Mouse (Mus musculus): ENCODE measurements at regions not wholly inside any gene's neighbourhood (a gene's known extent, or its start where the extent isn't known, plus 50 kb on each side); places are given as distances from the start of the nearest gene placed in this dataset.

DNA sequence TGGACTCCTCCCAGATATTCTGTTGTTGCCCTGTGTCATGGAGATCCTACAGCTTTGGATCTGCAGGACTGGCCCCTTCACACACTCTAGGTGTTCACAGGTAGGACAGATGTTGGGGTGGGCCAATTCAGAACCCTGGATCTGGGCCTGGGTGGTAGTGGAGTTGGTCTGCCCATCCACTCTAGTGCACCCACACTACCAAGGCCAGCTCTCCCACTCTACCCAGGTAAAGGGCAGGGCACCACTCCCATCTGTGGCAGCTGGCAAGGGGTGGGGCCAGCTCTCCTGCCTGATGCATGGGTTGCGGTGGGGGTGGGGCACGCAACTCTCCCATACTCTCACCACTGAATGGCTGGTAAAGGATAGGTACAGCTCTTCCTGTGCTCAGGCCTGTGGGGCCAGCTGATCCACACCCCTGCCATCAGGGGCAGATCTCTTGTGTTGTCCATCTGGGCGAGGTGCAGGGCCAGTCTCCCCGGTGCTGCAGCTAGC, 76.5 kb downstream of the Gja1 start:
- CTCF ChIA-PET = no interaction called here

DNA sequence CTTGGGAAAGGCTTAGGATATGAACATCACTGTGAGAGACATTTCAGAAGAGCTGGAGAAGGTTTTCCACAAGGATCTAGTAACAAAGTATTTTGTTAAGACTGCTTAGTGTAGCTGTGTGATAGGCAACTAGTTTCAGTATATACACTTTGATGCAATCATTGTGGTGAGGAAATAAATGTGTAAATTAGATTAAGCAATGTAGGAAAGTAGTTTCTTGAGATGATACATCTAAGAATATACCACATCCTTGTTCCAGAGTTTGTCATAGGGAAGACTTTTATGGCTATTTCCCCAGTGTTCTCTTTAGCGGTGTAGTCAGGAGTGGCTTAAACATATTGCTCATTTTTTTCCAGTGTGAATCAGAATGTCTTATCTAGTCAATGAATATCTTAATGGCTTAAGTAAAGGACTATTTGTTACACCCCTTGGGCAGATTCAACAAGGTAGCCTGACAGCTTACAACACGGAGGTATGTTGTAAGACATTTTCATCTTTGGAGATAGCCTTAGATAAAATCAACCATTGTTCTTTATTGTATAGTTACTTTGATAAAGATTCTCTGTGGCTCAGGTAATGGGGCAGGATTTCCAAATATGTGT, 78.8 kb downstream of the Gja1 start:
- CTCF ChIA-PET = no interaction called here

DNA sequence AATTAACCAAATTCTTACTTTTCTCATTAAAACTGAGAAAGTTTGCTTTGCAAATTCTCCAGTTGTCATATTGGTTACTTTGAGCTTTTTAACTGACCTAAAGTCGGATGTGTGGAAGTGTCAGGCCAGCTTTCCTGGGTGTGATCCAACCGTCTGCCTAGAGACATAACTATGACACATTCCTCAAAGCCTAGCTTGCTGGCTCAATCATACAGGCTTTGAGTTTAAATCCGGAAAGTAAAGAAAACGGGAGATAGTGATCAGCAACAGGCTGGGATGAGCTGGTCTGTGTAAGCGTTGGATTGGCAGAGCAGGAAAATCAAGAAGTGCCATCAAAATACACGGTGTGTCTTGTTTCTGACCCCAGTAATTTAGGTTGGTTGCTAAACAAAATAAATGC, 91.4 kb downstream of the Gja1 start:
- CTCF ChIA-PET = no interaction called here

DNA sequence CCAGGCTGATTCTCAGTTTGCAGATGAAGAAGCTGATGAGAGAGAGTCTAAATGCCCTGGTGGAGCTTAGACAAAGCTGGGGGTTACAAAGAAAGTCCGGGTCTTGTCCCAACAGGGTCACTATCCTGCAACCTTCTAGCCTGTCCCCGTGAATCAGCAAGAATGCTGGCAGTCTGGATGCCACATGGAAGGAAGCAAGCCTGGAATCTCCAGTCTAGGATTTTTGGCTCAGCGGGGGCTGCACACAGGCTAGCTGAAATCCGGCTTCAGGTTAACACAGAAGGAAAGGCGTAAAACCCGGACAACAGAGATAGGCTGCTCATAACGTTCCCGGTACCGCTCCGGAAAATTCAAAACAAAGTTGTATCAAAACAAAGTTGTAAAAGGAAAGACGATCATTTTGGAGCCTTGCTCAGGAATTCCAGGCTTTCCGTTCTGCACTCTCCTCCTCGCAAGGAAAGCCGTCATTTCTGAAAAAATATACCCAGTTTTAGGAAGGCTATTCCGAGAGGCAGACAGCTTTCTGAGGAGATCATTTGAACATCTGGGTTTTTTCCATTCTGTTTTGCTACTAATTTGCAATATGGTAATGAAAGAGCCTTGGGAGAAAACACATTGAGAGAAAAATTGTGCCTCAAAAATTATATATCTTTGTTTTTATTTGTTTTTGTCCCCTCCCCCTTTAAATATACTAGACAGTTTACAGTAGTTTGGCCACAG, 92.0 kb downstream of the Gja1 start:
- CTCF ChIA-PET = no interaction called here

DNA sequence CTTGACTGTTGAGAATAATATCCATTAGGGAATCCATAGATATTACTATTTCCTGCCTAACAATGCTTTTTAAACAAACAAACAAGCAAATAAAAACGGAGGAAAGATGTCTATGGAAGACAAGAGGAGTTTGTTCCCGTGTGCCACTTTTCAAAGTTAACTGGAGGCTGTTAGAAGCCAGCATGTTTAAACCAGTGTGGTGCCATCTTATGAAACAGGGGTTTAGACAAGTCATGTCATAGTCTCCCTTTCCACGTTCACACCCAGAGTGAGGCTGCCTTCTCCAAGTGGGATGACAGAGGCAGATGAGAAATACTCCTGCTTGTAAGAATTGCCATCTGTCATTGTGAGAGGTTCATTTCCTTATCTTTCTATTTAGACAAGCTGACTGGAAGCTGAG, 92.8 kb downstream of the Gja1 start:
- CTCF ChIA-PET = no interaction called here

DNA sequence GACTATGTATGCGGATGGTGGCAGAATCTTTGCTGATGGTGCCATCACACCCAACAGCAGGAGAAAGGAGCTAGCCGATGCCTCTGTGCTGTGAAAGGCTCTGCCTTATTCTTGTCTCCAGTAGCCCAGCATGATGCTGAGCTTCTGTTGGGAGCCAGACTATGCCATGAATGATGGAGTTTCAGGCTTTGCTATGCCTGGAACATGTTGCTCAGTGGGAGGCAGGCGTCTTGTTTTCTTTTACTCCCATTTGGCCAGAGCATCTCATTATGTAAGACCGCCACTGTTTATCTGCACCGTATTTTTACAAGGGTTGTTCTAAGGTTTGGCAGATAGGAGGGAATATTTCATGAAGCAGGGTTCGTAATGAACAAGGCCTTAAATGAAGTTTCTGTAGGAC, 97.8 kb downstream of the Gja1 start:
- CTCF ChIA-PET = no interaction called here

DNA sequence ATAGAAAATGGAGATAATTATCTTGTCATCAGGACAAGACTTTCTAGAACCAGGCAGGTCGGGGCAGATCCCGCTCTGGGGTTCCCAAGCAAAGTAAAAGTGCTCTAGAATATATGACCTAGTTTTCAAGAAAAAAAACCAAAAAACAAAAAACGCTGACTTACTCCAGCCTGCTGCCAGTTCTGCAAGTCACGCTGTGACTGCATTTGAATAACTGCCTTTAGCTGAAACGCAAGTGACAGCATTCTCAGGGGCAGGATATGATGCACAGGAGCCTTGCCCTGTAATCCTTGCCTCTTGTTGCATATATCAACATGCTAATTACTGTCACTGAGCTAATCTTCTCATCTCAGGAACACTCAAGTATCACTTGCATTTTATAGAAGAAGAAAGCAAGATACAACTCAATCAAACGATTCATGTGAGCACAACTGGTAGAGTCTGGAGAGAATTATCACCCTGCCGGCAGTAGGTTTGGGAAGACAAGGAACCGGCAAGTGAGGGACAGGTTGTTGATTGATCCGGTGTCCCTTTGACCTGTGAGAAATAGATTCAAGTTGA, 105.1 kb downstream of the Gja1 start:
- CTCF ChIA-PET = no interaction called here

DNA sequence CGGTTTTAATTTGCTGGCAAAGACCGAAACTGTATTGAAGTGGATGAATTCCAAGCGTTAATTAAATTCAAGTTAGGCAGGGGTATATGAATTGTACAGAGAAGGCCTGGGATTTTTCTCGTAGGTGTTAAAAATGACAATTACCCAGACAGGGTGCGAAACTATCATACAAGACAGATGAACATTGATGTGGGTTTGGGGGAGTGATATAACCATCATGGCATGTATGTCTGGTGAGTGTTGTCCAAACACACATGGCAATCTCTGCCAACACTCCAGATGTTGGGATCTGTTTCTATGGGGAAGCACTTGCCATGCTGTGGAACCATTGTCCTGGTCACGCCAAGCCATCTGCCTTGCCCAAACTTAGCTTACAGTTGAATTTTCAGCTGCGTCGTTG, 107.8 kb downstream of the Gja1 start:
- CTCF ChIA-PET = no interaction called here

DNA sequence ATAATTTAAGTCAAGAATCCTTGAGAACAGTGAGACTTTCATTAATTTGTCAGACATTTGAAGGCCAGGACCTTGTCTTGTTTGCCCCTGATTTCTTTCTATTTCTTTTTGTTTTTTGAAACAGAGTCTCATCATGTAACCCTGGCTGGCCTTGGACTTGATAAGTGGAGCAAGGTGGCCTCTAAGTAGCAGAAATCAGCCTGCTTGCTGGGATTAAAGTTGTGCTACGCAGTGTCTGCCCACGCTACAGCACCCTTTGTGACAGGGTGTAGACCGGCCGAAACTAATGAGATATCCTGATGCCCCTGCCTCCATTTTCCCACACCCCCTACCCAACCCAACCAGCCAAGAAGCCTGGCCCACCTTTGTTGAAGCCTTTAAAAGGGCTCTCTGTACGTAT, 108.6 kb downstream of the Gja1 start:
- CTCF ChIA-PET = no interaction called here

DNA sequence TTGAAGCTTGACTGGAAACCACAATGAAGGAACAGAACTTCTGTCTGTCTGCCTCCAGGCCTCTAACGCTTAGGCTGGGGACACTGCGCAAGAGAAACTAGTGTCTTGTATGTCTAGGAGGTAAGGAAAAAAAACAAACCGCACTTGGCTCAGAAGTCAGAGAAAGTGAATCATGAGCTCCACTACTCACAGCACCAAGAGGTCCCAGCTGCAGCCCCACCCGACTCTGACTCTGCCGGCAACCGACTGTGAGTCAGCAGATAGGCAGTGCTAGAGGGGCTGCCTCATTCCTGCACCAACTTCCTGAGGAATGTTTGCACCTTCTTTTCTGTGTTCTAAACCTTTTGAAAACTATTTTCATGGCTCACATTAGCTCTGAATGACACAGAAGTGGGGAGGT, 109.5 kb downstream of the Gja1 start:
- CTCF ChIA-PET = no interaction called here

DNA sequence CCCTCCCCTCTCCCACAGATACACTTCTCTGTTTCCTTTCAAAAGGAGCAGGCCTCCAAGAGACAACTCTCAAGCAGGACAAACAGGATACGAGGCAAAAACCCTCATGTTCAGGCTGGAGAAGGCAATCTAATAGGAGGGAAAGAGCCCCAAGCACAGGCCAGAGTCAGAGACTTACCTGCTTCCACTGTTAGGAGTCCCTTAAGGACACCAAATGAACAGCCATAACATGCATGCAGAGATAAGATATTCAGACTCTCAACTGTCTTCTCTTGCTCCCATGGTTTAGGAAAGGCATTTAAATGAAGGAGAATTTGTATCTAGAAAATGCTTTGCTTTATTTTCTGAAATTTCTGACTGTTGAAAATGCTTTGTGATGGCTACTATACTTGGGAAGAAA, 116.3 kb downstream of the Gja1 start:
- CTCF ChIA-PET = no interaction called here

DNA sequence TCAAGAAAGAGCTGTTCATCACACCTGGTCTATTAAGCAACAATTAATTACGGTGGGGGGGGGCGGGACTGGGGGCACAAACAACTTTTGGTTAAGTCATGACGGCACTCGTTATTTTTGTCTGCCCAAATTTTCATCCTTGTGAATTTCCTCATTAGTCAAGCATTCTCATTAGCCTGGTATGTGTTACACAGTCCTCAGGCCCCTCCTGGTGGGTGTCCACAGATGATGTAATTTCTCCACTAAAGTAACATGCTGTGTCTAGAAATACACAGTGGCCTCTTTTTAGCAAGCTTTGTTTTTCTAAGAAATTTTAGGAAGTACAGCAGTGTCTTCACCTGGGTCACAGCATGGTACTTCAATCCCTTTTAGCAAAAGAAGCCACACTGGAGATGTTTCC, 118.2 kb downstream of the Gja1 start:
- CTCF ChIA-PET = no interaction called here

DNA sequence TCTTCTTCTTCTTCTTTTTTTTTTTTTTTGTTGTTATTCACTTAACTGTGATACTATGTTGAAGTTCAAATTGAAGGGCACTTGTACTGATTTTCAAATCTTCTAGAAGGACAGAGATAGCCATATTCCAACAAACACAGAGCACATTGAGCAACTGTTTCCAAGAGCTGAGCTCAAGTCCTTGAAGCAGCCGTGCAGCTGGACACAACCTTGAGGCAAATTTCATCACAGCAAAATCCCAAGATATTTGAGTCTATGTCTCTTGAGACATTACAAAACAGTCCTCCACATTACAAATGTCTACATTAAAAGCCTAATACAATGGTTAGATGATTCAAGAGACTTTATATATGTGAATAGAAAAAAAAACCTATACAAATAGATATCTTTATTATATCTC, 141.9 kb downstream of the Gja1 start:
- CTCF ChIA-PET = no interaction called here

DNA sequence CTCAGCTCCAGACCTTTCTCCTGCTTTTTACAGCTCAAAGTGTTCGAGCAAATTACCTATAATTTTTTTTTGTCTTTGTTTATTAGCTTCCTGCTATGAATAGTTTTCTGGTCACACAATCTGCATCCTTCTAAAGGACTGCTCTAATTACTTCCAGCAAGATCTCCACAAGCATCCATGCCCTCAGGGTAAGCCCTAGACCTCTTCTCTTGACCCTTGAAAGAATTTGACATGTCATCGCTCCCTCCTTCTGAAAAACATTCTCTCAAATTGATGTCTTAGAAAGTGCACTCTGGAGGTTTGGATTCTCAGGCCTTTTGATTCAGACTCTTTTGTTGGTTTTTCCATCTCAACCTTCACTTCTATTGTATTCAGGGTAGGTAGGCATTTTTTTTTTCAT, 148.7 kb downstream of the Gja1 start:
- CTCF ChIA-PET = no interaction called here

DNA sequence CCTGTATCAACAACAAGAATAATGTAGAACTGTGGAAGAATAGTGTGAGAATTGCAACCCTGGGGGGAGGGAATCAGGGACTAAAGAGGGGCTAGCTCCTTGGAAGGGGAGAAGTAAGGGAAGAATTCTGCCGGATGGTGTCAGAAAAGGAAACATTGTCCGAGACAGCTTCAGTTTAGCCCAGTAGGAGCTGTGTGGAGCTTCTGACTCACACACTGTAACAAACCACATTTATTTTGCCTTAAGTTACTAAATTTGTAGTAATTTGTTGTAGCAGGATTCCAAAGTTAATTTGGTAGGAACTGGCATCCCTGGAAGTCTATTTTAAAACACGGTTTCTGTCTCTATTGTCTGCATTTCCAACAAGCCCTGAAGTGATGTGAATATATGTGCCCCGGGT, 160.0 kb downstream of the Gja1 start:
- CTCF ChIA-PET = no interaction called here

DNA sequence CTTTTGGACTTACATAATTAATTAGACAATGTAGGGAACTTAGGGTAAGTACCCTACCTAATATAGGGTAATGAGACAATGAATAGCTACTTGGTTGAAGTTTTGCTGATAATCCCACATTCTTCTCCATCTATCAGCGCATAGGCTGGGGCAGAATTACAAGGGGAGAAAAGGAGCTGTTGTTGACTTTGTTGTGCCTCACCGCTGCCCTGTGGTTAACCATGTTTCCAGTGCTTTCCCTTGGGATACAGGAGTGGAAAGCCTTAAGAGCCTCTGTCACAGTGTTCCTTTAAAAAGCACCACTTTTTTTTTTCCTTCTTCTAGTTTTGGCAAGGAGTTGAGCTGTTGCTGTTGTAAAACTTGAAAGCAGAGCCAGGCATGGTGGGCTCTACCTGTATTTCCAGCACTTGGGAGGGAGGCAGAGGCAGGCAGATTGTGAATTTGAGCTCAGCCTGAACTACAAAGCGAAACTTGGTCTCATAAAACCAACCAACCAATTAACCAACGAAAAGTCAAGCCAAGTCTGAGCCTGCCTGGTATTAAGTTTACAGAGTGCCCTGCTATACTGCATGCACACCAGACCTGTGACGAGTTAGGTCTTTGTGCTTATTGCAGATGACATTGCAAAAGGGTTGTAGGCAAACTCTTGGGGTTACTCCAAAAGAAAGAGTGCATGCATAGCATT, 162.8 kb downstream of the Gja1 start:
- CTCF ChIA-PET = no interaction called here

DNA sequence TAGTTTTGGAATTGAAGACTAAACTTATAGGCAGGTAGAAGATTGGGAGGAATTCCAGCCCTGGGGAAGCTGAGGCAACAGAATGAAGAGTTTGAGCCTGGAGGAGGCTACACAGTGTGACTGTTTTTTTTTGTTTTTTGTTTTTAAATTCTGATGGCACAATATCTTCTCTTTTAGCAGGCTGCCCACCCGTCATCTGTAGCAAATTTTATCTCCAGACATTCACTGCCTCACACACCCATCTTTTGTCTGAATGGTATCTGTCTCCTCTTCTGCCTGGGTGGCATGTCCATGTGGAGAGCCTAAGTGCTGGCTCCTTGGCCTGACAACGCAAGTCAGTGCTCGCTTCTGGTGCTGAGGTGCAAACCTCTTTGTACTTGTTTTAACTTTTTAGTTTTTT, 165.0 kb downstream of the Gja1 start:
- CTCF ChIA-PET = no interaction called here

DNA sequence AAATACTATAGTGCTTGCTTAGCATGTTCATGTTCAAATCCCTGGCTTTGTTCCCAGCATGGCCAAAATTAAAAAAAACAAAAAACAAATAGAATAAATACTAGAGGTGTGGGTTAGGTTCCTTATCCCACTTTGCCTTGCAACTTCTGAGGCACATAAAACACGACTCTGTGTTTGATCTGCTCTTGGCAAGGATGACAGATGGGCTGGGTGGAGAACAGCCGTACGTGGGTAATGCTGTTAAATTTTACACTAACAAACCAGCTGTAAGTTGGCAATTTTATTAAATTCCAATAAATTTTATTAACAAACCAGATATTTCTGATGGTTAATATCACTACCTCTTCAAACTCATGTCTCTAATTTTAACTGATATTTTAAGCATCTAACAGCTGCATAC, 168.9 kb downstream of the Gja1 start:
- CTCF ChIA-PET = no interaction called here

DNA sequence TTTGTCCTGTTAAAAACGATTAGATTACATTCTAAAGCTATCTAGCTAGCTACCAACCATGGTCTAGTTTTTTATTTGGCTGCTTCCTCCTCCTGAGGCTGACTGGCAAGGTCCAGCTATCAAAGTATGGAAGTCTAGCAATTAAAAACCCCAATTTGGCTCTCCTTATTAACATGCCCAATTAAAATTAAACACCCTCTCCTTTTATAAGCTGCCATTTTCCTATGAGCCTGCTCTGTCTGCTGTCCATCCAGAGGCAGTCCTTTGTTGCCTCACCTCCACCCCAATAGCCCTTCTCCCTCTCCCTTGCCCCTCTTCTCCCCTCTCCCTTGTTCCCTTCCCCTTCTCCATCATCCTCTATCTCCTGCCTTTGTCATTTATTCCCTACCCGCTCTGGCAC, 169.7 kb downstream of the Gja1 start:
- CTCF ChIA-PET = no interaction called here

DNA sequence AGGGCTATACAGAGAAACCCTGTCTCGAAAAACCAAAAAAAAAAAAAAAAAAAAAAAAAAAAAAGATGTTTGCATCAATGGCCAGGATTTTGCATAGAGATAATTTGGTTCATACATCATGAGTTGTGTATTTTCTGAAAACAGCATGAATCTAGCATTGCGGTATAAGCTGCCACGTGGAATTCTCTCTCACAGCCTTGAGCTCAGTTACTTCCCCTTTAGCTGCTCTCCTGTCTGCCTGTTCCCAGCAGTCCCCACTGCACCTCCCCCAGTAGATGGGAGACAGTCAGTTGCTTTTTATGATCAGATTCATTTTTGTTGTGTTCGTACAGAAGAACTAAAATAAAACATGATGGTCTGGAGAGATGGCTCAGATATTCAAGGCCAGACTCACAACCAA, 170.7 kb downstream of the Gja1 start:
- CTCF ChIA-PET = no interaction called here

DNA sequence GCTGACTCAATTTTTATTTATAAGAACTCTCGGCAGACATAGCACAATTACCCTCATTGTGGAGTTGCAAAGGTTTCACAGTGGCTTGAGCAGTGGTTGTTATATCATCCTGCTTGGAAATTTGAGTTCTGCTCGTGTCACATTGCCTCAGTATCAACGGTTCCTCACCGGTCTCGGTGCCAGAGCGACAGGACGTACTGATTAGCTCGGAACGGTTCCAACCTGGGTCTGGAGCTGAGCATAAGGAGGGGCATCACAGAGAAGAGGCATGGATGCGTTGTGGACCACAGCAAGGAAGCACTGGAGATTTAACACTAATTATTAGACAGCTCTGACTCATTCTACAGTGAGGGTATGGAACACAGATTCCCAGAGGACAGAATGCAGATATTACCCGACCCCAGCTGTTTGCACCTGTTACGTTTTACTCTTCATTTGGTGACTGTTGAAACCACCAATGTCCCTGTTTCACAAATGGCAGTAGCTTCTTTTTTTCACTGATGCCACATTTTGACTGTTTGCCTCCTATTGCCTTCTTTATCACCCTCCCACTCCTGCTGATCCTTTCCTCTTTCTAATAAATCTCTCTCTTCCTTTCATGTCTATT, 189.8 kb downstream of the Gja1 start:
- CTCF ChIA-PET = no interaction called here

DNA sequence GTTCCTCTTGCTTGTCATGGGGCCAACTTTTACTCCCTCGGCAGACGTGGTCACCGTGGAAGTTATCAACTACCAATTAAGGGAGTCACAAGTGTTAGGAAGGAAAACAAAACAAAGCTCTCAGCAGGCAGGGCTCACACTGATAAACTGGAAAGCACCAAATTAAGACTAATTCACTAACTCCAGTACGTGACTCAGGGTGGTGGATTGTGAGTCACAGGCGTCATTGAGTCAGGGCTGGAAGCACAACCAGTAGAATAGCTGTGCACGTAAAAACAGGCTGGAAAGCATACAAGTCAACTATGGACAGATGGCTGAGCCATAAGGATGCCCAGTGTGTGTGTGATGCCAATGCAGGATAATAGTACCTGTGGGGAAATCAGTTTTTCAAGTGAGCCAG, 204.9 kb downstream of the Gja1 start:
- CTCF ChIA-PET = no interaction called here

DNA sequence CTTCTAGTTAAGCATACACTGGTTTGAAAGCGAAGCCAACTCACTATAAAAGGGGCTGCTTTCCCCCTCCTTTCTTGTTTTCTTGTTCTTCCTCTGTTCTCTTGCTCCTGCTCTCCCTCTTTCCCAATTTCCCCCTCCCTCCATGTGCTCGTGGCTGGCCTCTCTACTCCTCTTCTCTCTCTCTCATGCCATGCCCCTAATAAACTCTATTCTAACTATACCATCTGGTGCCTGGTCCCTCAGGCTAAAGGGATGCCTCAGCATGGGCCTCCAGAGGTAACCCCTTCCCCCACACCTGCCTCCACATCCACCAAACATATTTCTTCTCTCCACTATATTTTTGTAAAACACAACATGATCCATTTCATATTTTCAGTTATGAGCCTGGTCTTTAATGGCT, 210.1 kb downstream of the Gja1 start:
- CTCF ChIA-PET = no interaction called here
